Mouse (Mus musculus) testis, adult 2 months (tissue): ENCODE measurements around the gene Ppan. TPM values are rescaled to one million over a fixed set of nuclear protein-coding genes. Genes with fewer than 3 reads are reported as not detected.

Source experiments
- H3K27ac ChIP-seq: fragments of 200-500 bp; 2 replicates; pipeline ENCODE4 v1.5.1; 2012; ENCODE audit warnings: low read depth, low read length; ENCODE audit not compliant: control insufficient read depth, insufficient read depth
- H3K27me3 ChIP-seq: fragments of 200-500 bp; 2 replicates; pipeline ENCODE4 v1.6.1; 2012; ENCODE audit warnings: mild to moderate bottlenecking, low read length, moderate library complexity; ENCODE audit not compliant: control insufficient read depth, insufficient read depth
- H3K36me3 ChIP-seq: fragments of 200-500 bp; 2 replicates; pipeline ENCODE4 v1.6.1; 2012; ENCODE audit warnings: mild to moderate bottlenecking, low read length; ENCODE audit not compliant: control insufficient read depth, insufficient read depth
- H3K4me1 ChIP-seq: fragments of 200-500 bp; 2 replicates; pipeline ENCODE4 v1.6.1; 2012; ENCODE audit warnings: low read length; ENCODE audit not compliant: control insufficient read depth, insufficient read depth
- H3K4me3 ChIP-seq: fragments of 200-500 bp; 2 replicates; pipeline ENCODE4 v1.5.1; 2012; ENCODE audit warnings: low read depth, mild to moderate bottlenecking, low read length, moderate library complexity, mixed read lengths; ENCODE audit not compliant: control insufficient read depth
- CTCF ChIP-seq: fragments of 200-500 bp; IDR thresholded peaks from 2 replicates; pipeline ENCODE4 v1.5.1; 2012; ENCODE audit warnings: low read depth, mild to moderate bottlenecking, inconsistent platforms, low read length, moderate library complexity; ENCODE audit not compliant: control insufficient read depth, insufficient read depth, insufficient replicate concordance
- POLR2A ChIP-seq: fragments of 200-500 bp; IDR thresholded peaks from 2 replicates; pipeline ENCODE4 v1.6.1; 2012; ENCODE audit warnings: low read depth, mild to moderate bottlenecking, inconsistent platforms, low read length, moderate library complexity; ENCODE audit not compliant: control insufficient read depth
- polyA plus RNA-seq: library from polyadenylated mRNA; depleted of rRNA; stranded (reverse); fragments of >200 nt; gene quantifications from 2 replicates; pipeline ENCODE4 v1.2.3, GENCODE M21; 2012

Gene Ppan
- polyA plus RNA-seq, 1 experiment: 28.4 TPM

DNA sequence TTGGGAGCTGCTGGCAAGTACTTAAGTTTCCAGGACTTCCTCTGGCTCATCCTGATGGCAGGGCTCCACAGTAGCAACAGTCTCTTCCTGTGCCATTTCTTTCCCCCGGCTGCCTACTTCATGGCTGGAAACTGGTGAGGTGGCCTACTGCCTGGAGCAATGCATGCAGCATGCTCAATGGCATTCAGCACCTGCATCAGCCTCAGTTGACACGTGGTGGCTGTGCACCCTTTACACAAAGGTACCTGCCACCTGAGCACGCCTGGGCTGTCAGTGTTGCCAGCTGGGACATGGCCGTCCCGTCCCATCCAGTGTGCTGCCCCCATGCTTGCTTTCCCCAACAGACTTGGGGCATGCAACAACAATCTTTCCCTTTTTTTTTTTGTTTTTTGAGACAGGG is 5.1 kb downstream of the Ppan start:
- peaks cover 9% of the 10 kb centered on the region for H3K36me3 ChIP-seq

DNA sequence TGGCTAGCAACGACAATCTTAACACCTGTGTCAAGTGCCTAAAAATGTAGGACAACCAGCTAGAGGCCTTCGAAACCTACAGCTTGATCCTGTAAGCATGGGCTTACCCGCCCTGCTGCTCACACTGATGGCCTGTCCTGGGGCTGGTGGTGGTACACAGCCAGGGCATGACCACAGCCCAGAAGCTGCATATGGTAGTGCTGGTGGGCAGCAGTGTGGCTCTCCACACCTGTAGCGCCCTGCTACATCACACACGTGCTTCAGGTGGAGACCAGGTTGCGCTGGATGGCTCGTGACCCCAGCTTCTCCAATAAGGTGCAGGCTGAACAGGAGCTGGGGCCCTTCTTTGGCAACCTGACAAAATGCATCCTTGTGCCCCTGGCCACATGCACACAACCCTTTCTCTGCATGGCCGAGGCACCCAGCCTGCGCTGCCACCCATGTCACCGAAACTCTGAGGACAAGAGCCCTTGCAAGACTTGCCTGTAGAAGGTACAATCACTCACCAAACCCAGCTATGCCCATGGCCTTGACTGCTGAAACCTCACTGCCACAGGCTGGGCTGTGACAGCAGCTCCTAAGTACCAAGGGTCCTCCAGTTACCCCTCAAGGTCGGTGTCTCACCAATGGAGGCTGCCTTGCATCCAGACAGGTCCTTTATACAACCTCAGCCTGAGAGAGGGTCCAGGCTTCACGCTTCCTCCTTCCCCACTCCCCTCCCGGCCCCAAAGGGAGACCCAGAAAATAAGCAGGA is 5.8 kb downstream of the Ppan start:
- Histone ChIP-seq H3K36me3 (peaks cover 9% of the 10 kb centered on the region), H3K4me1 (peaks cover 7% of the 10 kb centered on the region), H3K27ac (no peak overlapping the region), H3K4me3 (no peak overlapping the region), H3K27me3 (no peaks in the 10 kb centered on the region)
- no peak for TF ChIP-seq POLR2A
- TF ChIP-seq CTCF: no peak

More for the DNA sequence above, 5.1 kb downstream of the Ppan start:
- Histone ChIP-seq H3K27me3 (no peaks in the 10 kb centered on the region), H3K27ac (no peak overlapping the region), H3K4me3 (no peak overlapping the region), H3K4me1 (peaks cover 9% of the 10 kb centered on the region)
- no peak for TF ChIP-seq POLR2A
- no peak for TF ChIP-seq CTCF

DNA sequence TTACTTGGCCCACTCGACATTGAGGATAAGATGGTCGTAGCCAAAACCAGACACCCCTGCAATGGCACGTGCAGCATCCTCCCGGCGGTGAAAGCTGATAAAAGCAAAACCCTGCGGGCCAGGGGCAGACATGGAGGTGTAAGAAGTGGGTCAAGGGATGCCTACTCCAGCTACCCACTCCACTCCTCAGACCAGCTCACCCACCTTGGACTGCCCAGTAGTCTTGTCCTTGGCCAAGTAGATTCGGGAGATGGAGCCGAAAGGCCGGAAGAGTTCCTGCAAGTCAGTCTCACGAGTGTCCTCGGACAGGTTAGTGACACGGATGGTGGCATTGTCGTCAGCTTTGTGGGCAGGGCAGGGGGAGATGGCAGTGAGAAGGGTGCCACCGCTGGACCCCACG is 6.7 kb downstream of the Ppan start:
- peaks cover 9% of the 10 kb centered on the region for H3K4me1 ChIP-seq
- H3K4me3 ChIP-seq: no peak overlapping the region
- no peak for TF ChIP-seq POLR2A
- no peak for TF ChIP-seq CTCF
- H3K36me3 ChIP-seq: peaks cover 9% of the 10 kb centered on the region
- no peaks in the 10 kb centered on the region for H3K27me3 ChIP-seq
- no peak overlapping the region for H3K27ac ChIP-seq

DNA sequence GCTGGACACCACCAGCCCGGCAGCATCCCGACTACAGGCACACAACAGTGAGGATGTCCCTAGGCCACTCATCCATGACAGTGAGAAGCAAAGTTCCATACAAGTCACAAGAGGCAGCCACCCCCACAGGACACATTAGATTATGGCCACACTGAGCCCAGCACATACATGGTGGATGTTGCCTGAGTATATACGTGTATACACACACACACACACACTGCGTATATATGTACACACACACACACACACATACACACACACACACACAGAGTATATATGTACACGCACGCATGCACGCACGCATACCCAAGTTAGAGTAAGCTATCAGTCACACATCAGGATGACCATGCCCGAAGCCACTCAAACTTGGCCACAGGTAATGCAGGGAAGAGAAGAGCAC is 7.4 kb downstream of the Ppan start:
- H3K27me3 ChIP-seq: no peaks in the 10 kb centered on the region
- H3K36me3 ChIP-seq: peaks cover 7% of the 10 kb centered on the region
- peaks cover 9% of the 10 kb centered on the region for H3K4me1 ChIP-seq
- H3K27ac ChIP-seq: no peak overlapping the region
- TF ChIP-seq CTCF (no peak), POLR2A (no peak)
- no peak overlapping the region for H3K4me3 ChIP-seq

DNA sequence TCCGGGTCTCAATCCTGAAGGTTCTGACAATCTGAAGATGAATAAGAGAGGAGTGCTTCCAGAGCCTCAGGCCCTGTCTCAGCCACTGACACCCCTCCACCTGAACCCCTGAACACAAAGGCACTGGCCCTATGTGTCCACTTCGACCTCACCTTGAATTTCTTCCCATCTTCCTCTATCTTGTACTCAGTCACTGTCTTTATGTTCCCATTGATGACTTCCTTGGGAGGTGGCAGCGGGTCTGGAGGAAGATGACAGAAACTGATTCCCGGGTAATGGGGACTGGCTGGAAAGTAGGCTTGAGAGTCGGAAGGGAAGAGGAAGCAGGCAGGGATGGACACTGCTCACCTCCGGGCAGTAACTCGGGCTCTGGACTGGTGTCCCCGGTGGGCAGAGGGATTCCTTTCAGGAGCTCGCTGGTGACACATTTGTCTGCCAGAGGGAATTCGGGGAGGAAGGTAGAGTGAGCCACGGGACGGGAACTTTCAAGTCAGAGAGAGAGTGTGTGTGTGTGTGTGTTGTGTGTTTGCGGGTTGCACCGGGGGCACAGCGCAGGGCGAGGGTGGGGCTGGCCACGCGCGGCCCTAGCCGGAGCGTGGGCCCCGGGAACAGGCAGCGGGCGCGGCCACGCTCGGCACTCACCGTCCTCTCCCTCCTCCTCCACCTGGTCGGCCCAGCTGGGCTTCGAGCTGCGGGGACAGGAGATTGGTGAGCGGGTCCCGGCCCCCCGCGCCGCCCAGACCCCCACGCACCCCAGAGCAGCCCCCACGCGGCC is 9.9 kb downstream of the Ppan start:
- peaks cover 9% of the 10 kb centered on the region for H3K4me1 ChIP-seq
- no peaks in the 10 kb centered on the region for H3K27me3 ChIP-seq
- H3K27ac ChIP-seq: no peak overlapping the region
- peak overlapping the region; percentile 90 for H3K4me3 ChIP-seq
- TF ChIP-seq CTCF (no peak), POLR2A (no peak)
- H3K36me3 ChIP-seq: peaks cover 4% of the 10 kb centered on the region

DNA sequence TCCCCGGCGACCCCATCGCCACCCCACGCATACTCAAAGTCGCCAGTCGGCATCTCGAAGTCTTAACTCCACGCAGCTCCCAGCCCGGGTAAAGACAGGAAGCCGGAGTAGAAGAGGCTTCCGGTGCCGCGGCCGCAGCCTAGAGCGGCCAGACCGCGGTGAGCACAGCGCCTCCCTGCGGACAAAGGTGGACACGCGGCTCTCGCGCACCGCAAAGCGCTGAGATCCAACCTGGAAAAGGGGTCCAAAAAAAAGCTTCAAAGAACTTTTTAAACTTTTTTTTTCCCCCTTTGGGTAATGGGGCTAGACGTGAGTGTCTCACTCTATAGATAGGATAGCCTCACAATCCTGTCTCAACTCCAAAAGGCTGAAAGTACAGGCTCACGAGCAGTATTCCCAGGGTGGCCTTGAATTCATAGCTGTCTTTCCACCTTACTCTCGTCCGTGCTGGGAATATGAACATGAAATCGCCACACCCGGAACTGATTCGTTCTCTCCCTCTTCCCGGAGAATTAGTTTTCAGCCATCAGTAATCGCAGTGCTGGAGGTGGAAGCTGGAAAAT is 10.6 kb downstream of the Ppan start, which contains the start of gene Eif3g:
Gene Eif3g (minus strand): TSS at position 113 of the 563 bp plus-strand sequence.
- peaks cover 9% of the 10 kb centered on the region for H3K4me1 ChIP-seq
- peak; percentile 98 for TF ChIP-seq CTCF
- peak; percentile 76 for TF ChIP-seq POLR2A
- H3K27ac ChIP-seq: no peak within 1 kb of the TSS

DNA sequence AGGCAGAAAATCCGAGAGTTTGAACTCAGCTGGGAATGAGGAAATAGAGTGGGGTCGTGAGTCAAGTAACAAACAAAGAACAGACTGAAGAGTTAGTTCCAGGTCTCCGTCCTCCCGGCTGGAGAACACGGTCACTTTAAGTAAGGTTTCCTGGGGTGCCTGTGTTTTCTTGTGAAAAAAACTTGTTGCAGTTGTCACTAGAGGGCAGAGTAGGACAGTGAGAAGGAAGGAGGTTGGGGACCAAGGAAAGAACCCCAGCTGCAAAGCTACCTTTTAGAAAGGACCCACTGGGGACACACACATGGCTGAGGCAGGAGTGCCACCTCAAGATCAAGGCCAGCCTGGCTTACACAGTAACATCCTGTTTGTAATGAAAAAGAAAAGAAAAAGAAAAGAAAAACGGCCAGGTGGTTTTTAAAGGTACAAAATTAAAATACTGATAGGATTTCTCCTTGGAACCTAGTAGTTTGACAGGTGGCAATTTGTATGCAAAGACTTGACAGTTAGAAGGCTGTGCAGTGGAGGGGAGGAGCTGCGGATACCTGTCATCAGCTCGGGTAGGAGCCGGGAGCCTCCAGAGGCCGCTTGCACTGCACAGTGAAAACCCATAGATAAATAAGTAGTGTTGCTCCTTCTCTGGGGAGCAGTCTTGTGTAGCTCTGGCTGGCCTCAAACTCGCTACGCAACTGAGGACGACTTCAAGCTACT is 13.6 kb downstream of the Ppan start:
- Histone ChIP-seq H3K4me3 (no peak overlapping the region), H3K27me3 (no peaks in the 10 kb centered on the region), H3K27ac (no peak overlapping the region), H3K36me3 (no peaks in the 10 kb centered on the region), H3K4me1 (peaks cover 9% of the 10 kb centered on the region)
- TF ChIP-seq POLR2A: no peak
- peak; percentile 5; the same call in 1 of the 2 replicates for TF ChIP-seq CTCF

More for the DNA sequence above, 10.6 kb downstream of the Ppan start, which contains the start of gene Eif3g:
- Histone ChIP-seq H3K36me3 (peaks cover 4% of the 10 kb centered on the region), H3K27me3 (no peaks in the 10 kb centered on the region), H3K4me3 (peak within 1 kb of the TSS; percentile 90)
